Mouse (Mus musculus) erythroblast, embryonic 14.5 days (primary cell): ENCODE measurements around the gene Cpt1c. TPM values are rescaled to one million over a fixed set of nuclear protein-coding genes. Genes with fewer than 3 reads are reported as not detected.

Experiments
- H3K27me3 ChIP-seq: 2 replicates; pipeline ENCODE4 v1.6.1; 2012; ENCODE audit warnings: inconsistent platforms; ENCODE audit not compliant: control insufficient read depth
- H3K36me3 ChIP-seq: 2 replicates; pipeline ENCODE4 v1.6.1; 2012; ENCODE audit warnings: mild to moderate bottlenecking, inconsistent platforms; ENCODE audit not compliant: control insufficient read depth
- H3K4me1 ChIP-seq: 2 replicates; pipeline ENCODE4 v1.6.1; 2012; ENCODE audit warnings: inconsistent platforms; ENCODE audit not compliant: control insufficient read depth
- H3K4me3 ChIP-seq: replicated peaks from 2 replicates; pipeline ENCODE3; 2012; ENCODE audit warnings: moderate library complexity, mild to moderate bottlenecking, inconsistent platforms
- H3K9me3 ChIP-seq: 2 replicates; pipeline ENCODE4 v1.6.1; 2012; ENCODE audit warnings: low read length, inconsistent platforms, mixed read lengths; ENCODE audit not compliant: control insufficient read depth
- GATA1 ChIP-seq: IDR thresholded peaks from 2 replicates; pipeline ENCODE4 v1.6.1; 2012; ENCODE audit warnings: low read length, inconsistent platforms, mixed read lengths
- TAL1 ChIP-seq: IDR thresholded peaks from 3 replicates; pipeline ENCODE4 v1.6.1; 2012; ENCODE audit warnings: low read length, inconsistent platforms, mixed read lengths
- polyA plus RNA-seq: library from polyadenylated mRNA; stranded (reverse); fragments of >175 nt; gene quantifications from 2 replicates; pipeline ENCODE4 v1.2.3, GENCODE M21; 2012

Gene Cpt1c
- polyA plus RNA-seq, 1 experiment = 0.05 TPM

DNA sequence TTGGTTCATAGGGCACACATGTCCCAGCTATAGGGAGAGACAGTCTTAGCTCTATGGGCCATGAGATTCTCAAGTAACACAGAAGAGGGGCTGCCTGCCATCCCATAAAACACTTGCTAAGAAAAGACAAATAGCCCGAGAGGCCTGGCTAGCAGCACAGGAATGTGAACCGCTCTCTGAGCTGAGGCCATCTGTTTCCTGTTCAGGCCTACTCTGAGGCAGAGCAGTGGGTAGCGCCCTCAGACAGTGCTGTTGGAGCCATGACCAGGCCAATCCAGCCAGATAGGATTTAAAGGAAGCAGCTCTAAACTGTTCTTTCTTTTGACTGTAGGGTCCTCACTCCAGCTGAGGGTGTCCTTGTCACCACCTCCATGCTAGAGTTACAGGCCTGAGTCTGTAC is 29.9 kb upstream of the Cpt1c start:
- peaks cover 34% of the 10 kb centered on the region for H3K4me1 ChIP-seq
- peaks cover 2% of the 10 kb centered on the region; the same call in 1 of the 2 replicates for H3K27me3 ChIP-seq
- TF ChIP-seq TAL1 (no peak), GATA1 (no peak)
- peaks cover 18% of the 10 kb centered on the region for H3K9me3 ChIP-seq
- no peak overlapping the region for H3K4me3 ChIP-seq
- peaks cover 99% of the 10 kb centered on the region for H3K36me3 ChIP-seq

DNA sequence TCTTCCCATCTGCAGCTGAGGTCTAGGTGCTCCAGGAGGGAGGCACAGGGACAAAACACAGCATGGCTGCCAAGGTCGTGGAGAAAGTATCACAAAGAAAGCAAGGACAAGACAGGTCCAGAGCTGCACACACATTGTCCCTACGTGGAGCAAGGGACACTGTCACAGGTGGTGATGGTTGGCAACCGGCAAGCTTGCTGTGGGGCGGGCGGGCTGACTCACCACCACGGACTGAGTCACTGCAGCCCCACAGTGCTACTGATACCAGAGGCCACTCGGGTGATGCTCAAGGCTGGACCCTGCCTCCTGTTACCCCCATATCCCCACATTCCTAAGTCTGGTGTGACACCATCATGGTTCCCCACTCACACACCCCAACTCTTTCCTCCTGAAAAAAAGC is 27.8 kb upstream of the Cpt1c start:
- no peak overlapping the region for H3K4me3 ChIP-seq
- H3K9me3 ChIP-seq = peaks cover 7% of the 10 kb centered on the region
- TF ChIP-seq TAL1 (no peak), GATA1 (no peak)
- H3K27me3 ChIP-seq = no peaks in the 10 kb centered on the region; the same call in 1 of the 2 replicates
- H3K4me1 ChIP-seq = peaks cover 45% of the 10 kb centered on the region
- peaks cover 81% of the 10 kb centered on the region for H3K36me3 ChIP-seq

DNA sequence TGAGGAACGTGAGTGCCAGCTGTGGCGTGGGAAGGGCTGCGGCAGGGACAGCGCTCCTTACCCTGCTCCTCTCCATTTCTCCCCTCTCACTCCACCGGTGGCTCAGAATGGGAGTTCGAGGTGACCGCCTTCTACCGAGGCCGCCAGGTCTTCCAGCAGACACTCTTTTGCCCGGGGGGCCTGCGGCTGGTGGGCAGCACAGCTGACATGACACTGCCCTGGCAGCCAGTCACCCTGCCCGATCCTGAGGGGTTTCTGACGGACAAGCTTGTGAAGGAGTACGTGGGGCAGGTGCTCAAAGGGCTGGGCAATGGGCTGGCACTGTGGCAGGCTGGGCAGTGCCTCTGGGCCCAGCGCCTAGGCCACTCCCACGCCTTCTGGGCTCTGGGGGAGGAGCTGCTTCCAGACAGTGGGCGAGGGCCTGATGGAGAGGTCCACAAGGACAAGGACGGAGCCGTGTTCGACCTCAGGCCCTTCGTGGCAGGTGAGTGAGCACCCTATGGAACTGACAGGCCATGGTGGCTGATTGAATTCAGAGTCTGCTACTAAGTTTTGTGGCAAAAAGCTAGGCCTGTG is 26.0 kb upstream of the Cpt1c start:
- Histone ChIP-seq H3K27me3 (no peaks in the 10 kb centered on the region), H3K4me3 (no peak overlapping the region), H3K36me3 (peaks cover 68% of the 10 kb centered on the region), H3K9me3 (no peaks in the 10 kb centered on the region), H3K4me1 (peaks cover 57% of the 10 kb centered on the region)
- no peak for TF ChIP-seq GATA1
- TF ChIP-seq TAL1 = no peak

DNA sequence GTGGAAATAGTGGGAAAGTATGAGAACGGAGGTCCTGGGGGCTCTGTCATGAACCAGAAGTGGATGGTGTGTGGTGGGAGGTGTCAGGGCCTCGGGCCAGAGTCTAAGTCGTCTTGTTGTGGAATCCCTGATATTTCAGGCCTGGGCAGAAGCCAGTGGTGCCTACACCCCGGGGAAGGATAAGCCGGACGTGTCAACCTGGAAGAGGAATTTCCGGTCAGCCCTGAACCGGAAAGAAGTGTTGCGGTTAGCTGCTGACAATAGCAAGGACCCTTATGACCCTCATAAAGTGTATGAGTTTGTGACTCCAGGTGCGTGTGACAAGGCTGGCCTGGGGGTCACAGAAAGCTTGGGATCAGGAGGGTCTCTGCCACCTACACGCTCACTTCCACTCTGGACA is 25.1 kb upstream of the Cpt1c start:
- Histone ChIP-seq H3K9me3 (no peaks in the 10 kb centered on the region), H3K4me3 (peak overlapping the region; percentile 55), H3K27me3 (no peaks in the 10 kb centered on the region), H3K4me1 (peaks cover 63% of the 10 kb centered on the region), H3K36me3 (peaks cover 68% of the 10 kb centered on the region)
- TF ChIP-seq TAL1 (no peak), GATA1 (no peak)

DNA sequence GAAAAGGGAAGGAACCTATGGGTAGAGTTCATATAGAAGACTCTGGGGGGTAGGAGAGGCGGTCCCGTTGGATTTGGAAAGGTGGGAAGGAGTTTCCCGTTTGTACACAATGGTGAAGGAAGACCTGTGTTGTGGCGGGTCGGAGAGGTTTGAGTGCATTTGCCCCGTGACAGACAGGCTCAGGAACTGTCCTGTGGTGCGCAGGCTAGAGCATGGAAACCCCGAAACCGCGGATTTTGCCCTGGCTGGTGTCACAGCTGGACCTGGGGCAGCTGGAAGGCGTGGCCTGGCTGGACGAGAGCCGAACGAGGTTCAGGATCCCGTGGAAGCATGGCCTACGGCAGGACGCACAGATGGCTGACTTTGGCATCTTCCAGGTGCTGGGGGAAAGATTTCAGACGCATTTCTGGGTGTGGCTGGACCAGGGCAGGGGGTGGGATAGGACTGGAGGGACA is 23.9 kb upstream of the Cpt1c start, which contains the start of gene Bcl2l12:
Bcl2l12 (minus strand) TSS at position 212 of the 455 bp plus-strand sequence.
- Histone ChIP-seq H3K9me3 (no peaks in the 10 kb centered on the region), H3K4me3 (peak within 1 kb of the TSS; percentile 84), H3K36me3 (peaks cover 69% of the 10 kb centered on the region), H3K4me1 (peaks cover 63% of the 10 kb centered on the region), H3K27me3 (no peaks in the 10 kb centered on the region)
- TF ChIP-seq TAL1 (0 out of 3 replicates have a peak, but pooled peaks have one; percentile 15), GATA1 (no peak)

DNA sequence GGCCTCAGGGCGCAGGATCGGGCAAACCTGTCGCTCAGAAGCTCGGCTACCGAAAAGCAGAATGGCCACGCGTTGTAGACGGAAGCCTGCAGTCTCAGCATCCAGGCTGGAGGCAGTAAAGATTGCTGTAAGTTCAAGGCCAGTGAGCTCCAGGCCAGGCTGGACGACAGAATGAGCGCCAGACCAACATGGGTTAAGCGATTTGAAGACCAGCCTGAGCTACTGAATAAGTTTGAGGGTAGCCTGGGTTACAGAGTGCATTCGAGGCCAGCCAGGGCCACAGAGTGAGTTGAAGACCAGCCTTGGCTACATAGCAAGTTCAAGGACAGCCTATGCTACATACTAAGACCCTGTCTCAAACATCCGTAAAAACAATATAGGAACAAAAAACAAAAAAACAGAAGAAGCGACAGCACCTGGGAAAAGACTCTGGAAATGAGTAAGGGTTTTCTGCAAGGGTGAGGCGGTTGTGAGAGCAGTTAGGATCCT is 23.3 kb upstream of the Cpt1c start:
- Histone ChIP-seq H3K9me3 (no peaks in the 10 kb centered on the region), H3K4me1 (peaks cover 63% of the 10 kb centered on the region), H3K4me3 (peak overlapping the region; percentile 84), H3K36me3 (peaks cover 69% of the 10 kb centered on the region), H3K27me3 (no peaks in the 10 kb centered on the region)
- TF ChIP-seq GATA1 = no peak
- TF ChIP-seq TAL1 = no peak

DNA sequence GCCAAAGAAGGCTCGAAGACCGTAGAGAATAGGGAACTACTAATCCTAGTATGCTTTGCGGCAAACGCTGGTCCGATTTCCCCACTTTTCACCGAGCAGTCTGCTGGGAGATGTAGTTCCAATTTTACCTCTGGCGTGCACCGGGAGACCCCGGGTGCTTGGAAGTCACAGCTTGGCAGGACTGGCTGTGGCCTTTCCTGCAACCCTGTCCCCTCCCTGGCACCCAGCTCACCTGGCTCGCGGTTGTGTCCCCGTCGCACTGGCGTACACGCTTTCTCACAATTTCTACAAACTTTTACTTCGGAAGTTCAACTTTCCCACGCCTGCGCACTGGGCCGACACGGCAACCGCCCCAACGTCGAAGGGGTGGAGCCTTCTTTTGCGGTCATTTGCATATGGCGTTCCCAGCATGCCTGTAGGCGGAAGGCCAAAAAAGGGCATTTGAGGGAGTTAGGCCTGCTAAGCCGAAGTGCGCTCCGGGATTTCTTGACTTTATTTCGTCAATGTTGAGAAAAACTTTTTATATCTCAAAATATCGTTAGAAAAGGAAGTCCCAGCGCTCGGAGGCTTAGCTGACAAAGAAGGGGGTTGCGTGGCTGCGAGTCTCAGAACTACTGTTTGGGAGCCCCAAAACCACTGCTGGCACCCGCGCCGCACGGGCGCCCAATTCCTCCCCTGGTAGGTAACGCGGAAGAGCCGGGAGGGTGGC is 22.7 kb upstream of the Cpt1c start, which contains the start of gene Irf3:
Irf3 (plus strand) TSS at position 418 of the 709 bp plus-strand sequence.
- Histone ChIP-seq H3K4me3 (peak within 1 kb of the TSS; percentile 84), H3K4me1 (peaks cover 62% of the 10 kb centered on the region), H3K36me3 (peaks cover 69% of the 10 kb centered on the region), H3K27me3 (no peaks in the 10 kb centered on the region), H3K9me3 (no peaks in the 10 kb centered on the region)
- TF ChIP-seq TAL1 (no peak), GATA1 (no peak)

DNA sequence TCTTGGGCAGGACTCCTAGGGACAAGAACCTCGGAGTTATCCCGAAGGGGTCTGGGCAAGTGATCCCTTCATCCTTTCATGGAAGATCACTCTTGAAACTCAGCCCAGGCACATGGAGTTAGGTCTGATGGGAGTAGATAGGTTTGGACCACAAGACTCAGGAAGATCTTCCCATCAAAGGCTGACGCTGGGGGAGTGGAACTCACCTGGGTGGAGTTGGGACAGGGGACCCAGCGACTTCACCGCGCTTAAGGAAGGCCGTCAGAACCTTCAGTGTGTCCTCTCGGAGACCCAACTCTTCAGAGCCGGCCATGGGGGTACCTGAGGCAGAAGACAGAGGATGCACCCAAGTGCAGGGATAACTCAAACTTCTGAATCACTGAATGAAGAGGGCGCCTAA is 22.0 kb upstream of the Cpt1c start:
- Histone ChIP-seq H3K4me3 (peak overlapping the region; percentile 84), H3K9me3 (no peaks in the 10 kb centered on the region), H3K27me3 (no peaks in the 10 kb centered on the region), H3K36me3 (peaks cover 68% of the 10 kb centered on the region), H3K4me1 (peaks cover 59% of the 10 kb centered on the region)
- TF ChIP-seq GATA1 (no peak), TAL1 (no peak)
